Mouse (Mus musculus): ENCODE results near the gene Esrrb. TPM values are rescaled to one million over a fixed set of nuclear protein-coding genes. Genes with fewer than 3 reads are reported as not detected.

Esrrb gene
- total RNA-seq, 2 experiments from 2014 or later, result 1.8 to 2.2 TPM

DNA sequence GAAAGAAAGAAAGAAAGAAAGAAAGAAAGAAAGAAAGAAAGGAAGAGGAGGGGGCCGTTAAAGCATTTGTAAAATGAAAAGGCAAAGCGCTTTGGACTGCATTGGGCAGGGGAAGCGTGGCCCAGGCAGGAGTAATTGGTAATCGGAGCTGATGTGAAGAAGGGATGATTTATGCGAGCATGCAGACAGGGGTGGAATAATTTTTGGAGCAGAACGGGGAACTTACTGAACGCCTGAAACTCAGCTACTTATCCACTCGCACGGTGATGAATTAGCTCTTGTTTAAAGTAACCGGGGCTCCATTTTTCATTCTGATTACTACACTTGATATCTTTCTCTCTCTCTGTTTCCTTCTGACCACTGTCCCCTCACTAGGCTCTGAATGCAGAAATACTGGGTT lies 192.1 kb downstream of the Esrrb start:
- Histone ChIP-seq H3K27ac (no peak overlapping the region), H3K4me3 (no peak overlapping the region)
- intact Hi-C loops (cut with DNase I), result no loop called here
- TF ChIP-seq CTCF (IDR thresholded peaks at IDR 0.05), result no peak
- DNase-seq (ENCODE audit: extremely low spot score in 1 of 2, low spot score in 2 of 2), result no peak

DNA sequence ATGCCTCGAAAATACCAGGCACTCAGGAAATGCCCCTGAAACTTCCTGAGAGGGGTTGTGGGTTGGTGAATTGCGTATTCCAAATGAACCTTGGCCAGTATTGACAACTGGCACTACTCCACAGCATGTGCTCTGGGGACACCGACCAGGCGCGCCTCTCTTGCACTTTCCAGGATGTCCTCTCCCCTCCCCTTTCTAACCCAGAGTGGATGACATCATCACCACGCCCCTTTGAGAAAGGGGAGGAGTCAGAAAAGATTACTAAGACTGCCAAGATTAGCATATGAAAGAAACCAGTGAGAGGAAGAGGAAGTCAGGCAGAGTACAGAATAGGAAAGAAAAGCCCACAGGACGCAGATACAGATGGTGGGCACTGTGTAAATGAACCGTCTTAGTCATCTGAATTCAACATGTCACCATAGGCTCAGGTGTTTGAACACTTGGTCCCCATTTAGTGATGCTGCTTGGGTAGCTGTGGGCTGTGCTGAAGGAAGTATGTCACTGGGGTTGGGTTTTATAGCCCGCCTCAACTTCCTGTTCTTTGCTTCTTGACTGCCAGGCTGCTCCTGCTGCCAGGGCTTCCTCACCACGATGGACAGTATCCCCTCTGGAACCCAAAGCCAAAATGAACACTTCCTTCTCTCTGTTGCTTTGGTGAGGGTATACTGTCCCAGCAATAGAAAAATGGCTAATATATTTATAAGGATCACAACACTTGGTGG lies 196.0 kb downstream of the Esrrb start:
- Histone ChIP-seq H3K27ac (no peak overlapping the region), H3K4me3 (no peak overlapping the region)
- no peak for DNase-seq (ENCODE audit: extremely low spot score in 1 of 2, low spot score in 2 of 2)
- no peak for TF ChIP-seq CTCF (IDR thresholded peaks at IDR 0.05)
- intact Hi-C loops (cut with DNase I), result no loop called here

DNA sequence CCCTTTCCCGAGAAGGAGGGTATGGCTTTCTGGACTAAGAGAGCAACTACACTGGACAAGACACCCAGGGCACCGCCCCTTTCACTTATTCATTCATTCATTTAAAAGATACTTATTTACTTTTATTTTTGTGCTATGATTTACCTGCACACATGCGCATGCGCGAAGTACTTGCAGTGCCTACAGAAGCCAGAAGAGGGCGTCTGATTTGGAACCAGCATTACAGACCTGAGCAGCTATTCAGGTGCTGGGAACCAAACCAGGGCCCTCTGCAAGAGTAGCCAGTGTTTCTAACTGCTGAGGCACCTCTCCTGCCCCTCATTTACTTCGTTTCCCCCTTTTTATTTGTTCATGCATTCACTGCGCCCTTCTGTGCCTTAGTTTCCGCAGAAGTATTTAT lies 198.0 kb downstream of the Esrrb start:
- intact Hi-C loops (cut with DNase I), result no loop called here
- H3K27ac ChIP-seq, result no peak overlapping the region
- TF ChIP-seq CTCF (IDR thresholded peaks at IDR 0.05), result no peak; the same call in none of the 2 replicates
- DNase-seq (ENCODE audit: extremely low spot score in 1 of 2, low spot score in 2 of 2), result no peak
- H3K4me3 ChIP-seq, result no peak overlapping the region

DNA sequence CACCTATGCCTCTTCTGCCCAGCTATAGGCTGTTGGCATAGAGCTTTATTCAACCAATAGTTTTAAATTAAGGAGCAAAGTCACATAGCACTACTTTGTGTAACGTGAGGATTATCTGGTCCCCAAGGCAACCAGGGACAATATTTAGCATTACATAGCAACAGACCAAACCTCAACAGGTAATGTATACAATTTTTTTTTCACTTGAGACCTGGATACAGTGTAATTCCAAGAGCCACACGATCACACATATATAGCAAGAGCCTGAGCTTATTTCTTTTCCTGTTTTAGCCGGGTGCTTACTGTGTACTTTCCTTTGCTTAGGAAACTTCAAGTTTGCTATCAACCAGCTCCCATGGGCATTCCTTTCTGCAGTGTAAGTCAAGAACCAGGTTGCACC lies 201.8 kb downstream of the Esrrb start:
- no peak for TF ChIP-seq CTCF (IDR thresholded peaks at IDR 0.05)

DNA sequence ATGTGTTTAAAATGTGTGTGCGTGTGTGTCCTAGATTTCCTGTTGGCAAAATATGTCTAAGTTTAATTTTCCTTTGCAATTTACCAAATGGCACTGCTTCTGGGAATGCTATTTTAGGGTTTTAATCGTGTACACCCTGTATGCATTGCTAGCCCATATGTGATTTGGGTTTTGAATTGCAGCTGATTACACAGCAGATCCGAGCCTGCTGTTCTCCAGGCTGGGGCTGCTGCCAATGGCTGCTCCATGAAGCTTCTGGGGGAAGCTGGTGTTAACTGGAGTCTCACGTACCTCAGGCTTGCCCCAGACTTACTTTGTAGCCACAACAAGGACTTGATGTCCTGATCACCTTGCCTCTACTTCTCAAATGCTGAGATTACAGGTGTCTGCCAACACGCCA lies 205.1 kb downstream of the Esrrb start:
- Histone ChIP-seq H3K4me3 (no peak overlapping the region), H3K27ac (no peak overlapping the region)
- TF ChIP-seq CTCF (IDR thresholded peaks at IDR 0.05), result no peak
- intact Hi-C loops (cut with DNase I), result no loop called here
- peak in 1 of 2 experiments; percentile 23 for DNase-seq (ENCODE audit: extremely low spot score in 1 of 2, low spot score in 2 of 2)

More for the DNA sequence above, 201.8 kb downstream of the Esrrb start:
- no peak overlapping the region for H3K27ac ChIP-seq
- intact Hi-C loops (cut with DNase I), result no loop called here
- no peak for DNase-seq (ENCODE audit: extremely low spot score in 1 of 2, low spot score in 2 of 2)
- H3K4me3 ChIP-seq, result no peak overlapping the region

Other genes starting within 250 kb of the Esrrb start
- 10 to 100 TPM; 37.3 to 37.9 TPM for gene Gpatch2l, start 119.3 kb upstream of the Esrrb start, total RNA-seq (2021)

Data from left cerebral cortex, adult 2 months (tissue).